Mouse (Mus musculus): ENCODE measurements around the gene Zfp983.
"Not testable (repeated sequence)": the region's sequence is repeated elsewhere in the genome, so short reads cannot be mapped to it uniquely, and the experiment has no call there.

The Zfp983 gene

DNA sequence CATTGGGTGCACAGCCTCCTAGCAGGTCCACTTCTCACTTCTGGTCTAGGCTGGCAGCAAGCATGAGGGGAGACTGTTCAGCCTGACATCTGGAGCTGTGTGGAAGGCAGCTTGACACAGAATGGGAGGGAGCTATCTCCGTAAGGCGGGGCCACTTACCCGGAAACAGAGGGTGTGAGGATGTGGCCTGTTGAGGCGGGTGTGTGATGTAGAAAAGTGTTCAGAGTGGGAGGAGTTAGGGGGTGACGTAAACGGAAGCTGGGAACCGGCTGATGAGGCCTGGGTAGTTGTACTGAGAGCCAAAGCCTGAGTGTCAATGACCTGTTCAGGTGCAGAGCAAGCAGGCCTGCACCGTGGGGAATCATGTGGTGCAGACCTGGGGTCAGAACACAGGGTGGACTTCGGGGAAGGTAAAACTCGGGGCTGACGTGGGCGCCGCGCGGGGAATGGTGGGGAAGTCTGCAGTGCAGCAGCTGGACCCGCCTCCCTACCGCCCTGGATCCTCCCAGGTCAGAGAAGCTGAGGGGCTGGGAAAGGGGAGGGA is at the start of gene Zfp983:
Gene Zfp983 (plus strand): TSS at position 261 of the 544 bp plus-strand sequence.
- peak; percentile 85 for DNase-seq

DNA sequence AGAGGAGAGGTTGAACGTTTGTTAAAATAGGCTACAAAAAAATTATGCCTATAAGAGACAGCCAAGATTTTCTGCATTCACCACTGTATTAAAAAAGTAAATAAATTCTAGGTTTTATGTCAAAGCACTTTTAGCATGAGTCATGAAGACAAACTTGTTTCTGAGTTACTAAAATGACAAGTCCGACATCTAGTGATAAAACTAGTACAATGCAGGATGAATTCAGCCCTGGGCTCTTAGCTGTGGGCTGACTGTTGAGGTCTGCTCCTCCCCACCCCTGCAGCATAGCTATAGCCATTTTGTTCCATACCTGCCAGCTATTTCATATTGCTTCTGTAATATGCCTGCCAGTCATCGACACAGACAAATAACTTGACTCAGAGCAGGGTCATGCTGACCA is 34.1 kb upstream of the Zfp983 start:
- DNase-seq, result no peak

DNA sequence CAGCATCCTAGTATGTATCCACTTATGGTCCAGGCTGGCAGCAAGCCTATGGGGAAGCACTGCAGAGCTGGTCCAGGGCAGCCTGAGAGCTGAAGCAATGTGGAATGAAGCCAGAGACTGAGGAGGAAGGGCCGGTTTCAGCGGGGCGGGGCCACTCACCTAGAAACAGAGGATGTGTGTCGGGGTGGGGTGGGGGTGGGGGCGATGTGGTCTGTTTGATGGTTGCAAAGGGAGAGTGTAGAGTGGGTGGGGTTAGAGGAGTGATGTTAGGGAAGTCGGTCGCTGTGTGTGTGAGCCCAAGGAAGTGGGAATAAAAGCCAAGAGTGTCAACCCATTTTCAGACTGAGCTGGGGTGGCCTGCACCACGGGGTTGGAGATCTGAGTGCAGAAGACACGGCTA is 33.1 kb upstream of the Zfp983 start:
- peak; percentile 19 for DNase-seq

DNA sequence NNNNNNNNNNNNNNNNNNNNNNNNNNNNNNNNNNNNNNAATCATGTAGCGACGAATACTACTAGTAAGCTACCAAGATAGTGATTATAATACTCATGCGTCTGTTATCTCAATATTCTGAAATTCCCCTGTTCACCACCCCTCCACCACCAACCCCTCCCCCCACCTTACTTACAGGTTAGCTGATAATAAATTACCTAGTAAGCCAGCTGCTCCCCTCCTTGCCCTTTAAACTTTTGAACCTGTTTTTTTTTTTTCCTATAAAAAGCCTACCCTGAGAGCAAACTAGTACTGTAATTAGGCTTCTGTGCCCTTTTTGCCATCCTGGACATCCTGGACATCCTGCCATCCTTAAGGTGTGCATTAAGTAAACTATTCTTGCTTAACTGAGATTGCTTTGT is 26.8 kb upstream of the Zfp983 start:
- no peak for DNase-seq

DNA sequence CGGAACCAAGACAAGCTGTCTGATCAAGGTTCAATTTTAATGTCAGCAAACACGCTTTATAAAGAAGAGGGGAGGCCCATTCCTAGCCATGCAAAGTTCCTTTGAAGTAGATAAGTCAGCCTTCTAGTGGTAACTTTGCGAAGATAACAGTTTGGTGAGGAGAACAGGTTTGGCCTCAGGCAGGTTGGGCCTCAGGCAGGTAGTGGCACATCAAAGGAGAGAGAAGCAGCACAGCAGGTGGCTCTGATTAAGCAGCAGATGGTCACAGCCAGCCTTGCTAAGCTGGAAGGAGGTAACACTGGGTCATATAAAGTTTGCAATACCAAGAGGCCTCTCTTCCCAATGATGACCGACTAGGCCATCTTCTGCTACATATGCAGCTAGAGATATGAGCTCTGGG is 14.7 kb upstream of the Zfp983 start:
- DNase-seq, result not testable (repeated sequence)

DNA sequence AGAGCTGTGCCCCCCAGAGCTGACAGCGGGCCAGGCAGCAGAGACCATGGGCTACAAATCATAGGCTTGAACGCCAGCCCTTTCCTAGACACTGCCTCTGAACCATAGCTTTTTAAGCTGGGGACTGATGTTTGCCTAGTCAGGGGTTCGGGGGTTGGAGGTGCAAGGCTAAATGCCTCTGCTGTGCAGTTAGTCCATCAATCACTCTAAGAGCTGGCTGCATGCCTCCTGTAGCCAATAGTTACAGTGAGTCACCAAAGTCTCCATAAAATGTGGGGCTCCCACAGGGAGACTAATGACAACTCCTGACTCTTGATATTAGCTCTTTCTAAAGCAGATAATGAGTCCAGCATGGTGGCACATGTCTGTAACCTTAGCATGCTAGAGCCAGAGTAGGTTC is 1.6 kb upstream of the Zfp983 start:
- no peak for DNase-seq

DNA sequence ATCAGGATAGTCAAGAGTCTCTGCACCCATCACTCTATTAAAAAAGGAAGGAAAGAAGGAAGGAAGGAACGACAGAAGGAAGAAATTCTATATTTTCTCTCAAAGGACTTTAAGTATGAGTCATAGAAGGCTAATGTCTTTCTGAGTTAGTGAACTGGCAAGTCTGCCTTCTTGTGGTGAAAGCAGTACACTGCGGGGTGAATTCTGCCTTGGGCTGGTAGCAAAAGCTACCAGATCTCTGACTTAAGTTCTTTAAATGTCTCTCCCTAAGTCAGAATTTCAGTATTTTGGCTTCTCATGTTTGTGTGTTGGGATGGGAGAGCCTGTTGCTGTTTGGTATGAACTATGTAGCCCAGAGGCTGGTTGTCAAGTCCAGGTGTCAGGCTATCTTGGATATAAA is 488 bp upstream of the Zfp983 start:
- peak; percentile 23 for DNase-seq

DNA sequence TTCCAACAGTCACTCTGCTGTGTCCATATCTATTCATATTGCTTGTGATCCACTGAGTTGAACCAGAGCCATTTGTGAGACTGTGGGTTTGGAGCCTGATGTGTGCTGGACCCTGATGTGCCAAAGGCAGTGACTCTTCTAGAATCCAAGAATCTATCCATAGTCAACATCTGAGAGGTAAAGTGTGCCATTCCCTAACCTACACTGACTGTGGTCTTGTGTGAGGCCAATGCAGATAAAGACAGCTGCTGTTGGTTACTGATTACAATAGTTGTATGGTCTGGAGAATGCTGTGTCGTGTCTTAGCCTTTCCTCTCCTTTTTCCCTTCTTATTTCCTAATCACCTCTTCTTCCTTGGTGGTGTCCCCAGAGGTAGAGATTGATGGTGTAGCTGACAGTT is 28.4 kb downstream of the Zfp983 start:
- not testable (repeated sequence) for DNase-seq

DNA sequence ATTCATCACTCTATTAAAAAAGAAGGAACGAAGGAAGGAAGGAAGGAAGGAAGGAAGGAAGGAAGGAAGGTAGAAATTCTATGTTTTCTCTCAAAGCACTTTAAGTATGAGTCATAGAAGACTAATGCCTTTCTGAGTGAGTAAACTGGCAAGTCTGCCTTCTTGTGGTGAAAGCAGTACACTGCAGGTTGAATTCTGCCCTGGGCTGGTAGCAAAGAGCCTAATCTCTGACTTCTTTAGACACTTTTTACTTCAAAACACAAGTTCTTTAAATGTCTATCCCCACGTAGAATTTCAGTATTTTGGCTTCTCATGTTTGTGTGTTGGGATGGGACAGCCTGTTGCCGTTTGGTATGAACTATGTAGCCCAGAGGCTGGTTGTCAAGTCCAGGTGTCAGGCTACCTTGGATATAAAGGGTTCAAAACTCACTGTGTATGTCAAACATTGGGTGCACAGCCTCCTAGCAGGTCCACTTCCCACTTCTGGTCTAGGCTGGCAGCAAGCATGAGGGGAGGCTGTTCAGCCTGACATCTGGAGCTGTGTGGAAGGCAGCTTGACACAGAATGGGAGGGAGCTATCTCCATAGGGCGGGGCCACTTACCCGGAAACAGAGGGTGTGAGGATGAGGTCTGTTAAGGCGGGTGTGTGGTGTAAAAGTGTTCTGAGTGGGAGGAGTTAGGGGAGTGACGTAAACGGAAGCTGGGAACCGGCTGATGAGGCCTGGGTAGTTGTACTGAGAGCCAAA is 29.0 kb downstream of the Zfp983 start:
- peak; percentile 92 for DNase-seq

DNA sequence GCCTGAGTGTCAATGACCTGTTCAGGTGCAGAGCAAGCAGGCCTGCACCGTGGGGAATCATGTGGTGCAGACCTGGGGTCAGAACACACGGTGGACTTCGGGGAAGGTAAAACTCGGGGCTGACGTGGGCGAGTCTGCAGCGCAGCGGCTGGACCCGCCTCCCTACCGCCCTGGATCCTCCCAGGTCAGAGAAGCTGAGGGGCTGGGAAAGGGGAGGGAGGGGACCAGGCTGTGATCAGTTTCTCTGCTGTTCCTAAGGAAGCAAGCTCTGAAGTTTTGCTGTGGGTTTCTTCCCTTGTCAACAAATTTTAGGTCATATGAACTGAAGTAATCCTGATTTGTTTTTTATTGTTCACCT is 29.6 kb downstream of the Zfp983 start:
- DNase-seq, result not testable (repeated sequence)

DNA sequence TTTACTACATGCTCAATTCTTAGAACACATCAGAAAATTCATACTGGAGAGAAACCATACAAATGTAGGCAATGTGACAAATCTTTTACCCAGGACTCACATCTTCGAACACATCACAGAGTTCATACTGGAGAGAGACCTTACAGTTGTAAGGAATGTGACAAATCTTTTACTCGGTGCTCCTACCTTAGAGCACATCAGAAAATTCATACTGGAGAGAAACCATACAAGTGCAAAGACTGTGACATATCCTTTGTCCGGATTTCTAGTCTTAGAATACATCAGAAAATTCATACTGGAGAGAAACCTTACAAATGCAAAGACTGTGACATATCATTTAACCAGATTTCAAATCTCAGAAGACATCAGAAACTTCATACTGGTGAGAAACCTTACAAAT is 41.1 kb downstream of the Zfp983 start, which contains the start of gene Gm10226:
Gene Gm10226 (plus strand): TSS at position 301 of the 400 bp plus-strand sequence.
- DNase-seq, result no peak

DNA sequence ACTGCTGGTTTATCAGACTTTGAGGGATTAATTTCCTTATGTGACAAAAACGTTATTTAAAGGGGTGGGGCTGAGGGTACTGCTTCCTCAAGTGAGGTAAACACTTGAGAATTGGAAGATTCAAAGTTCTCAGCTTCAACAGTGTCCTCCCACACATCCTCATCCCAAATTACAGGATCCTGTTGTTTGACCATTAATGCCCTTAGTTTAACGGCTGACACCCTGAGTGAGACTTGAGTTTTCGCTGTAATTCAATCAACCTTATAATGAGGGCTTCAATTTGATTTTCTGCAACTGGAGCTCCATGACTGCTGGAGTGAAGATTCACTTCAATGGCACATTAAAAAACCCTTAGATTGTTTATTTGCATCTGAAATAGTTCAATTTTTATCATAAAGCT is 42.9 kb downstream of the Zfp983 start:
- no peak for DNase-seq

DNA sequence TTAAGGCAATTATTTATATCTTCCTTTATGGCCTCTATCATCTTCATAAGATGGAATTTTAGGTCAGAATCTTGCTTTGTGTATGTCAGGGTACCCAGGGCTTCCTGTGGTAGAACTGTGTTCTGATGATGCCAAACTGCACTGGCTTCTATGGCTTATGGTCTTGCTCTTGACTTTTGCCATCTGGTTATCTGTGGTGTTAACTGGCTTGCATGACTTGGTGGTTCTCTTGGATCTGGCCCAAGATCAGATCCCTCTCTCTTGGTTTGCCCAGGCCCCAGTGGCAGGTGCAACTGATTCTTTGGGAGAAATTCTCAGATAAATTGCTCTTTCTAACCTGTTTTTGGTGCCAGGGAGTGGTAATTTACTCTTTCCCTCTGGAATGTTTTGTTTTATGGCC is 45.6 kb downstream of the Zfp983 start:
- DNase-seq, result no peak

DNA sequence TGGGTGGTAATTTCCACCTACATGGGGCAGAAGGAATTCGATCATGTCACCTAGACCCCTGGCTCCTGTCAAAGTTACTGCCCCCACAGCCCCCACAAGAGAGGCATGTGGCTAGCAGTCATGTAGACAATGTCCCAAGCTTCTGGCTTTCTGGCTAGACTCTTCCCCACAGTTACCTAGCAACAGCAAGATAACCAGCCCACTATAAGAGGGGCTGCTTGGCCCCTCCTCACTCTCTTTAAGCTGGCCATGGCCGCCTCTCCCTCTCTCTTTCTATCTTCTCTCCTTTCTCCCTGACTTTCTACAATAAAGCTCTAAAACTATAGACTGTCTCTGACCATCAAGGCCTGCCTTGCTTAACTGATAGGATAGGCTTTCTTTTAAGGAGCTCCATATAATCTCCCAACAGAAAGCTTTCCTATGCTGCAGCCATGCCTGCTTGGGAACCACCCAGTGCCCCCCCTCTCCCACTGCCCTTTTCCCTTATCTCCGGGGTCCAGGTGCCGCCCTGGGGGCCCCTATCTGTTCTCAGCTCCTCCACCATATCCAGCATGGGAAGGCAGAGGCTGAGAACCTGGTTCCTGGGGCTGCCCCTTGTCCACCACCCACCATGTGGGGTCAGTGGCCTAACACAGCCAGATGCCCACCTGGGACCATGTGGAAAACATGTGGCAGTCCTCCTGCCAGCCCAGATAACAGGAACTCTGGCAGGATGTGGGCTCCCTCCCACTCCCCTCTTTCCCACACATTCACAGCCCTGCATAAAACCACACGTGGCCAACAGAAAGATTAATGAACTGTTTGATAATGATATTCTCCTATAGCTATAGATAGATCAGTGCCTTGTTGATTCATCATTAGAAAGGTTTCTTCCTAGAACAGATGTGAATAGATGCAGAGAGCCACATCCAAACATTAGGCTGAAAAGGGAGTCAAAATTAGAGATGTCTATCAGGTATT is 52.1 kb downstream of the Zfp983 start:
- DNase-seq, result no peak

DNA sequence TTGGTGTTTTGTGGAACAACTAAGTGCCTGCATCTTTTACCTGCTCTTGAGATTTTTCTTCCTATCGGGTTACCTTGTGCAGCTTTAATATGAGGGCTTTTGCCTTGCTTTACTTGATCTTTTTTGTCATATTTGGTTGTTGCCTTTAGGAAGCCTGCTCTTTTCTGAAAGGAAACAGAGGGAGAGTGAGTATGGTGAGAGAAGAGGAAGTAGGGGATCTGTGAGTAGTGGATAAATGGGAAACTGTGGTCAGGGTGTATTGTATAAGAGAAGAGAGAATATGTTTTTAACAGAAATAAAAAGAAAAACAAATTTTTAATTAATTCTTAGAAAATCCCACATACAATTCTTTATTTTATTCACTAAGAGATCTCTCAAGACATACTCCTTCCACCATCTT is 53.0 kb downstream of the Zfp983 start:
- DNase-seq, result no peak

DNA sequence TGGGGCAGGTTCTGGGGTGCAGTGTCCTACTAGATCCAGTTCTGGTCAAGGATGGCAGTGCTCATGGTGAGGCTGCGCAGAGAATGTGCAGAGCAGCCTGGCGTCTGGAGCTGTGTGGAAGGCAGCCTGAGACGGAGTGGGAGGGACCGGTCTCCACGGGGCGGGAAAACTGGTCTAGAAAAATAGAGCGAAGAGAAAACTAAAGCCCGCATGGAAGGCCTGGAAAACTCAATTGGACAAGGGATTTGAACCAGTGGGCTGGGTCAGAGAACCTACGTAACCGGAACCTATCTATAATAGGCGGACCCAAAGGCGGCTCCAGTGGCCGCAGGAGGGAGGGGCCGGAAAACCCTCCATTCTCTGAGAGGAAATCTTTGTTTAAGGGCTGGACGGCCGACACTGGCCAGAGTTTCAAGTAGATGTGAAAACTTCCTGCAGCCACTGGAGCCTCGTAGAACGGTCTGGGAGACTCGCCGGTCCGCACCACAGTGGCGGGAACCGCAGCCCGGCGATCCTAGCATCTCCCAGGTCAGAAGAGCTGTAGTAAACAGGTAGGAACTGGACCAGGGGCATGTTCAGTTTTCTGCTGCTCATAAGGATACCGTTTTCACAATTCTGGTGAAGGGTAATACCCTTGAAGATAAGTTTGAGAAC is 57.0 kb downstream of the Zfp983 start, which contains the start of gene Zfp760:
Gene Zfp760 (plus strand): TSS at position 399 of the 654 bp plus-strand sequence.
- peak; percentile 51 for DNase-seq

DNA sequence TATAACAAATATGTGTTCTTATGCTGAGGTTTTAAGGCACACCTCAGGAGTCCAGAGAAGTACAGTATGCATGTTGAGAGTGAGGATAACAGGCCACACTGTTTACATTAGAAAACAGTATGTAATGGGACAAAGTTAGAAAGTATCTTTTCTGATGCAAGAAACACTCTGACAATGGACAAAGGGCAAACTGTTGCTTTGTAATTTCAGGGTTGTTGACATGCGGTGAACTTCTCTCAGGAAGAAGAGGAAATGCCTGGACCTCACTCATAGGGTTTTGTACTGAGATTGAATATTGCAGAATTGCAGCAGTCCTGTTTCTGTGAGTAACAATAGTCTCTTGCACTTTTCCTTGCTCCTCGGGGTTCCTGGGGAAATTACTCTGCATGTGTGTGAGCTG is 58.0 kb downstream of the Zfp983 start:
- no peak for DNase-seq
